Mouse (Mus musculus): Measurements from ENCODE around the gene Gm7356. TPM values are rescaled to one million over a fixed set of nuclear protein-coding genes. Genes with fewer than 3 reads are reported as not detected.
"Not testable (repeated sequence)": the region's sequence is repeated elsewhere in the genome, so short reads cannot be mapped to it uniquely, and the experiment has no call there.

Gm7356 gene
- not detected in 2 replicates for polyA plus RNA-seq (2015; fragmentation: Nextera tagmentation; extraction: Ambion mirVana)

- H3K4me2 ChIP-seq; H3K27me3 ChIP-seq; H3K4me1 ChIP-seq (replicated peaks); H3K36me3 ChIP-seq; H3K9ac ChIP-seq; H3K27ac ChIP-seq (replicated peaks); H3K4me3 ChIP-seq; H3K9me3 ChIP-seq; ATAC-seq (ENCODE audit: low FRiP score, low read depth): not testable (repeated sequence)
- 85% methylated on average over 4 of the region's 4 CpGs for WGBS
These were observed at the start of gene Gm7356 for GRCm38 (mm10) chr17:14003604-14004003. Gene Gm7356, minus strand, starts transcription at chr17:14003704.

GRCm38 (mm10) chr17:14041880-14042279 lies 38.4 kb upstream of the Gm7356 start:
- not testable (repeated sequence) for H3K4me1 ChIP-seq (replicated peaks); H3K4me2 ChIP-seq; H3K9ac ChIP-seq; ATAC-seq (ENCODE audit: low FRiP score, low read depth); H3K4me3 ChIP-seq; H3K27ac ChIP-seq (replicated peaks); H3K27me3 ChIP-seq; H3K36me3 ChIP-seq; H3K9me3 ChIP-seq
- 57% methylated on average over 1 of the region's 2 CpGs for WGBS

- 48% methylated on average over 1 of the region's 2 CpGs for WGBS
- H3K4me1 ChIP-seq (replicated peaks); H3K9me3 ChIP-seq; ATAC-seq (ENCODE audit: low FRiP score, low read depth); H3K9ac ChIP-seq; H3K4me2 ChIP-seq; H3K36me3 ChIP-seq; H3K27me3 ChIP-seq; H3K27ac ChIP-seq (replicated peaks); H3K4me3 ChIP-seq: not testable (repeated sequence)
These were observed 33.5 kb upstream of the Gm7356 start for GRCm38 (mm10) chr17:14037012-14037411.

GRCm38 (mm10) chr17:14036113-14036512 lies 32.6 kb upstream of the Gm7356 start:
- H3K4me1 ChIP-seq (replicated peaks); H3K27me3 ChIP-seq; H3K36me3 ChIP-seq; H3K4me3 ChIP-seq; H3K27ac ChIP-seq (replicated peaks); H3K9ac ChIP-seq; H3K4me2 ChIP-seq; ATAC-seq (ENCODE audit: low FRiP score, low read depth); H3K9me3 ChIP-seq: not testable (repeated sequence)
- 85% methylated on average over 4 of the region's 4 CpGs for WGBS

- 68% methylated on average over 2 of the region's 2 CpGs for WGBS
- ATAC-seq (ENCODE audit: low FRiP score, low read depth); H3K4me1 ChIP-seq (replicated peaks); H3K4me3 ChIP-seq; H3K27me3 ChIP-seq; H3K36me3 ChIP-seq; H3K9me3 ChIP-seq; H3K27ac ChIP-seq (replicated peaks); H3K4me2 ChIP-seq; H3K9ac ChIP-seq: not testable (repeated sequence)
These were observed 10.1 kb downstream of the Gm7356 start for GRCm38 (mm10) chr17:13993425-13993824.

- WGBS, result 96% methylated on average over 1 of the region's 1 CpGs
- H3K36me3 ChIP-seq, result no peaks in the 10 kb centered on the region
These were observed 15.8 kb downstream of the Gm7356 start for GRCm38 (mm10) chr17:13987690-13988089.

GRCm38 (mm10) chr17:13970796-13971195 lies 32.7 kb downstream of the Gm7356 start:
- not testable (repeated sequence) for H3K4me2 ChIP-seq; H3K9me3 ChIP-seq; H3K27ac ChIP-seq (replicated peaks); H3K27me3 ChIP-seq; H3K36me3 ChIP-seq; H3K9ac ChIP-seq; H3K4me1 ChIP-seq (replicated peaks); H3K4me3 ChIP-seq; ATAC-seq (ENCODE audit: low FRiP score, low read depth)
- WGBS, result 87% methylated on average over 5 of the region's 5 CpGs

More at GRCm38 (mm10) chr17:13987690-13988089, 15.8 kb downstream of the Gm7356 start:
- H3K4me1 ChIP-seq (replicated peaks), result no peaks in the 10 kb centered on the region
- H3K27ac ChIP-seq (replicated peaks), result no peak overlapping the region
- H3K27me3 ChIP-seq, result no peaks in the 10 kb centered on the region
- no peak overlapping the region for H3K4me3 ChIP-seq
- H3K4me2 ChIP-seq, result no peak overlapping the region
- H3K9ac ChIP-seq, result no peak overlapping the region
- ATAC-seq (ENCODE audit: low FRiP score, low read depth), result no peak
- H3K9me3 ChIP-seq, result no peaks in the 10 kb centered on the region

- H3K4me3 ChIP-seq; H3K27ac ChIP-seq (replicated peaks); H3K4me2 ChIP-seq; H3K9ac ChIP-seq; H3K36me3 ChIP-seq; H3K4me1 ChIP-seq (replicated peaks); H3K9me3 ChIP-seq; H3K27me3 ChIP-seq; ATAC-seq (ENCODE audit: low FRiP score, low read depth): not testable (repeated sequence)
- WGBS, result 73% methylated on average over 1 of the region's 2 CpGs
These were observed 33.6 kb downstream of the Gm7356 start for GRCm38 (mm10) chr17:13969917-13970316.

GRCm38 (mm10) chr17:13965048-13965447 lies 38.5 kb downstream of the Gm7356 start:
- not testable (repeated sequence) for ATAC-seq (ENCODE audit: low FRiP score, low read depth); H3K9ac ChIP-seq; H3K4me2 ChIP-seq; H3K4me3 ChIP-seq; H3K27me3 ChIP-seq; H3K4me1 ChIP-seq (replicated peaks); H3K36me3 ChIP-seq; H3K9me3 ChIP-seq; H3K27ac ChIP-seq (replicated peaks)
- WGBS, result 67% methylated on average over 1 of the region's 2 CpGs

- H3K27me3 ChIP-seq; H3K27ac ChIP-seq (replicated peaks); H3K36me3 ChIP-seq; H3K9ac ChIP-seq; H3K4me3 ChIP-seq; H3K4me1 ChIP-seq (replicated peaks); H3K4me2 ChIP-seq; H3K9me3 ChIP-seq; ATAC-seq (ENCODE audit: low FRiP score, low read depth): not testable (repeated sequence)
- WGBS, result 92% methylated on average over 3 of the region's 3 CpGs
These were observed 41.3 kb downstream of the Gm7356 start for GRCm38 (mm10) chr17:13962245-13962644.

GRCm38 (mm10) chr17:13958129-13958528 lies 45.4 kb downstream of the Gm7356 start:
- not testable (repeated sequence) for H3K9ac ChIP-seq; H3K4me1 ChIP-seq (replicated peaks); H3K9me3 ChIP-seq; H3K27ac ChIP-seq (replicated peaks); H3K27me3 ChIP-seq; H3K4me3 ChIP-seq; H3K4me2 ChIP-seq; ATAC-seq (ENCODE audit: low FRiP score, low read depth); H3K36me3 ChIP-seq
- 75% methylated on average over 1 of the region's 2 CpGs for WGBS

- ATAC-seq (ENCODE audit: low FRiP score, low read depth); H3K4me3 ChIP-seq; H3K4me2 ChIP-seq; H3K9me3 ChIP-seq; H3K36me3 ChIP-seq; H3K9ac ChIP-seq; H3K27ac ChIP-seq (replicated peaks); H3K4me1 ChIP-seq (replicated peaks); H3K27me3 ChIP-seq: not testable (repeated sequence)
- 75% methylated on average over 1 of the region's 1 CpGs for WGBS
These were observed 51.9 kb downstream of the Gm7356 start for GRCm38 (mm10) chr17:13951570-13951969.

Data from hindbrain, embryonic 15.5 days (tissue).